Mouse (Mus musculus) stomach, postnatal 0 days (tissue): ENCODE measurements around the gene Clcn1.

ENCODE experiments used
- CTCF ChIP-seq: IDR thresholded peaks from 2 replicates; pipeline ENCODE4 v1.5.1; 2016; ENCODE audit warnings: antibody characterized with exemption, low read depth, mild to moderate bottlenecking, moderate library complexity
- EP300 ChIP-seq: optimal IDR thresholded peaks from 2 replicates; pipeline ENCODE3; 2016; ENCODE audit warnings: antibody characterized with exemption

DNA sequence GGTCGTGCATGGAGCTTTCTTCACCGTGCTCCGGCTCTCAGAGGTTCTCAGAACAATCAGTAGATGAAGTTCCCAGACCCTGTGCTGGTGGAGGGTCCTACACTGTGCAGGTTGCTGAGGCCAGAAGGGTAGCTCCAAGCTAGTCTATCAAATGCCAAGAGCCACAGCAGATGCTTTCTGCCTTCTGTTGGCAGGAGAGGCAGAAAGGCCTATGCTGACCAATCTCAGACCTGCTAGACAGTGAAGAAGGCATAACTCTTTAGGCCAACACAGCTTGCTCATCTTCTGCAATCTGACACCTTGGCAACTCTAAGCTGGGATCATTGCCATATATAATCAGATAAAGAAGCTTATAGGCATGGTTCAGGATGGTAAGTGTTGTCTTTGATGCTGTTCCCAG, 43.7 kb downstream of the Clcn1 start:
- TF ChIP-seq EP300 (no peak), CTCF (no peak)
